Mouse (Mus musculus): ENCODE data around the gene Pecr.
"Not testable (repeated sequence)": the region's sequence is repeated elsewhere in the genome, so short reads cannot be mapped to it uniquely, and the experiment has no call there.

Gene Pecr

DNA sequence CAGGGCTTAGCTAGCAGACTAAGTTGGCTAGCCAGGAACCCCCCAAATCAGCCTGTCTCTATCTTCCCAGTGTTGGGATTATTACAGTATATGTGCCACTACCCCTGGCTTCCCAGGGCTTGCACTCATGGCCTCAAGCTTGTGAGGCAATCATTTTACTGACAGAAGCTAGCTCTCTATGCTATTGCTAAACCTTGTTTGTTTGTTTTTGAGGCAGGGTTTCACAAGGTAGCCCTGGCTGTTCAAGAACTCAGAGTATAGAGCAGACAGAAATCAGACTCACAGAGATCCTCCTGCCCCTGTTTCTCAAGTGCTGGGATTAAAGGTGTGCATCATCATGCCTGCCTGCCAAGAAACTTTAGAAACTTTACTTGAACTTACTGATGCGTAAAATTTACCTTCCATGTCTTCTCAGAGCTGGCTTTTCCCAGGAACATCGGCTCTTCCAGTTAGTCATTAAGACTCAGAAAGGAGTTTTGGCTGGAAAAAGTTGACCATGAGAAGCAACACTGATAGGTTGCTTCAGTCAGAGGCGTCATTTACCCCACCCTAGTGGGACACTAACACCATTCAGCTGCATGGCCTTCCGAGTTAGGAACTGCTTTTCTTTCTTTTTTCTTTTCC is 4.5 kb upstream of the Pecr start:
- no peak for DNase-seq (ENCODE audit: extremely low spot score)

DNA sequence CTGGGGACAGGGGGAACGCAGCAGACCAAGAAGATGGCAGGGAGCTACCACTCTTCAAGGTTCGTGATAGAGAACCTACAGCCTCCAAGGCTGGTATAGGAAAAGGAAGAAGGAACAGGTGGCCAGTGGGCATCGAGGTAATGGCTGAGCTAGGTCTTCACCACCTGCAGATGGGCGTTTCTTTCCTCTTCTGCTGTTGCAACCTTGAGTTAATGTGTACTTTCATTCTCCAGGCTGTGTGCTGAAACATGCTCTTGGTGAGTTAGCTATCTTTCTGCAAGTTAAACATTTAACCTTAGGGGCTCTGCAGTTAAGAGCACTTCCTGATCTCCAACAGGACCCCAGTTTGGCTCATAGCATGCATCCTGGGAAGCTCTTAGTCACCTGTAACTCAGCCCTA is 3.8 kb upstream of the Pecr start:
- no peak for DNase-seq (ENCODE audit: extremely low spot score)

DNA sequence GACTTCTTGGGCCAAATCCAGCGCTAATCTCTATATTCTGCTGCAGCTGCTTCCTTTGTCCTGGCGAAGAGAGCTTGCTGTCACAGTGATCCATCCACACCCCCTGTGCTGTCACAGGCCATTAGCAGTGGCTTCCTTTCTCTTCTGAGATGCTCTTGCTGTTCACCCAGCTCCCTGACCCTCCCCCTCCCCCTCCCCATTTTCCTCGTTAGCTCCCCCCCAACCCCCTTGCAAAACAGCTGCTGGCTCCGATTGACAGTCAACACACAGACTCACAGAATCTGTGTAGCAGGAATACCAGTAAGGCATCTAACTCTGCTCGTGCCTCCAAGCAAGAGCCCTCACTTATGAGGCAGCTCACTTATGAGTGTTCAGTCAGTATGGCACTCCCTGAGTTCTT is 2.8 kb upstream of the Pecr start:
- no peak for DNase-seq (ENCODE audit: extremely low spot score)

DNA sequence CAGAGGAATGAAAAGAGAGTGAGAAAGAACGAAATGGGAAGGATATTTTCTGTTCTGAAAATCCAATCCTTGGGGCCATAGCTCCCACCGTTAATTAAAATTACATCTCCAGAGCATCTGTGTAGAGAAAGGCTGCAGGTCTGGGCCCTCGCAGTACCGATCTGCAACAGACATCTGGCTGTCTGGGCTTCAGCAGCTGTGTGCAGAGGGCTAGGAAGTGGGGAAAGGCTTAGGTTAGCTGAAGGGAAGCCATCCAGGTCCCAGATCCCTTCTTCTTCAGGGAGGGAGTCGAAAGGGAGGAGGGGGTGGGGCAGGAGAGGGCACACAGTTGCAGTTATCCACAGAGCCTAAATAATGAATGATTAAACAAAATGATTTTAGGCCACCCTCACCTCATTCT is 425 bp upstream of the Pecr start:
- DNase-seq (ENCODE audit: extremely low spot score) = no peak

DNA sequence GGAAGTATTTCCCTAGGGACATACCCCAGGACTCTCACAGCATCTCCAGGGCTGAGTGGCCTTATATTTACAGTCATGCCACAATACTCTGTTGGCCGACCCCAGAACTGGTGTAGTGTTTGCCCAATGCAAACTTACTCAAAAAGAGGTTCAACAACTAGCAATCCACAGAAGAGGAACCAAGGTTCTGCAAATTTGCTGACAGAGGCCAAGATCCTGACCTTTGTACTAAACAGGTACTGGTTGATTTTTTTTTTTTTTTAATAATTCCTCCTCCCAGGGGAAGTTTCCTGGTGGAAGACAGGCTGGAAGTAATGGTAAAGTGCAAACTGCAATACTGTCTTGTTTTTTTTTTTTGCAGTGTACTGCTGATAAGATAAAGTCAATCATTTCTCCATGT is 1.5 kb downstream of the Pecr start:
- DNase-seq (ENCODE audit: extremely low spot score) = no peak

DNA sequence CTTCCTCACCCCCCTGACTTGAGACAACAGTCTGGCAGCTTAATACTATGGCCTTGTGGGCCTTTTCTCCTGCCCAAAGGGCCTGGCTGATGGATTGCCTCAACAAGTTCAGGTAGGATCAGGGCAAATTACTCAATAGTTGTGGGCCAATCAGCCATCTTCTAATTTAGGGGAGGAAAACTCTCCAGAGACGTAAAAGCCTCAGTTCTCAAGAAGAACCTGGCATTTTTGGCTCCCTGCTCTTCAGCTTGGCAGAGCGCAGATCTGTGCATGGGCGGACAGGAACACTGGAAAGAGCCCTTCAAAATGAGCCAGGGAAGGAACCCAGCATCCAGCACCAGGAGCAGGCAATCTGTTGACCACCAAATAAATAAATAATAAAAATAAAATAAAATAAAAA is 6.0 kb downstream of the Pecr start:
- no peak for DNase-seq (ENCODE audit: extremely low spot score)

DNA sequence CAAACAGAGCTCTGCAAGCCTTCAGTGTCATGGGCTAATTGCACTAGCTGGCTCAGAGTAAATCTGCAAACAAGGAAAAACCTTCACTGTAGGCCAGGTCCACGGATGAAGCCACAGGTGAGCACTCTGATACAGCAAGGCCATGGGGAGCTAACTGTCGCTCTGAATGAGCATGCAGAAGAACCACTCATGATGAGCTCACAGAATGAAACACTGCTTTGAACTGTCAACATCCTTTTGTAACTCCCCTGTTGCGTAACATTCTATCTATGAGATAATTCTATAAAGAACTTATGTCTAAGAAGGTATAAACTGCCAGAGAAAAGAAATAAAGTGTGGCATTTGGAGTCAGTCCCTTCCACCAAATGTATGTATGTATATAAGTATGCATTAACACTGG is 21.0 kb downstream of the Pecr start:
- no peak for DNase-seq (ENCODE audit: extremely low spot score)

DNA sequence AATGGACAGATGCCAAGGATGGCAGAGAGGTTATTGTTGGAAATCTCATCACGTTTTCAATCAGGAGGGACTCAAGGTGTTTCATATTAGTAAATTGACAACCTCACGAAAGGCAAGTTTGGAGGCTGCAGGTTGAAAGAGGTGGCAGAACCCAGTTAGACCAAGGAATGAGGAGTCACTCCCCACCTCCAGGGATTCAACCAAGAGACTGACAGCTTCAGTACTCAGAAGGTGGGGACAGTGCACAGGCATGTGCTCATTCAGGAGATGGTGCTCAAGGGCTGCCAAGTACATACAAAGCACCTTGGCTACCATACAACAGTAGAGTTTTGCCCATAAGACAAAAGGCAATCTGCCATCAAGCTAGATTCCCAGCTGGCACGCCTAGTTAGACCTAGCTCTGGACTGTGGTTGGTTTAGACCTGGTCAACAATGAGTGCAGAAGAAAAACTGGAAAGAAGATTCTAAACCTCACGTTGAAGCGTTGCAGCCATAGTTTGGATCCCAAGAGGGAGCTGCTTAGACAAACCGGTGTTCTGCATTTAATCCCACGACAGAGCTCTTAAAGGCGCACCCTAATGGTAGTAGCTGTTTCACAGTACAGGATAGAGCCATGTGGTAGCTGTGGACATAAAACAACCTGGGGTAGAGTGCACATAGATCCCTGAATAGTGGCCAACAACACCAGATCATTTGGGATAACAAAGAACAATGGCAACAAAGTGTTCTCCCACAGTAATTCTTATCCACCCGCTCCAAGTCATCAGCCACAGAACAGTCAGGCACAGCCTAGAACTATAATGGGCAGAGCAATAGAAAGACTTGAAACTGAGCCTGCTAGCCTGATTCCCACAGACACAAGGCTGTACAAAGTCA is 27.5 kb downstream of the Pecr start:
- DNase-seq (ENCODE audit: extremely low spot score) = no peak

DNA sequence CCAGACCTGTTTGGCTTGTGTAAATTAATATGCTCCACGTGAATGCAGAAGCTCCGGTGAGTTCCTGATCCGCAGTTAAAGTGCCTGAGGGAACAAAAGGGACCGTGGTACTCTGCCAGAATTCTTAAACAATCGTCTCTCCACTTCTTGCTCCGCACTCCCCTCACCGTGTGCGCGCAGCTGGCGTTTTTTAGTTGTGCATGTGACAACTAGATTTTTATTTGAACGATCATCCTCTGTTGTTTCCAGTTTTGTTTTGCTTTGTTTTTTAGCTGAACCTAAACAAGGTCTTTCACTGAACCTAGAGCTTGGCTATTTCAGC is 28.3 kb downstream of the Pecr start:
- no peak for DNase-seq (ENCODE audit: extremely low spot score)

DNA sequence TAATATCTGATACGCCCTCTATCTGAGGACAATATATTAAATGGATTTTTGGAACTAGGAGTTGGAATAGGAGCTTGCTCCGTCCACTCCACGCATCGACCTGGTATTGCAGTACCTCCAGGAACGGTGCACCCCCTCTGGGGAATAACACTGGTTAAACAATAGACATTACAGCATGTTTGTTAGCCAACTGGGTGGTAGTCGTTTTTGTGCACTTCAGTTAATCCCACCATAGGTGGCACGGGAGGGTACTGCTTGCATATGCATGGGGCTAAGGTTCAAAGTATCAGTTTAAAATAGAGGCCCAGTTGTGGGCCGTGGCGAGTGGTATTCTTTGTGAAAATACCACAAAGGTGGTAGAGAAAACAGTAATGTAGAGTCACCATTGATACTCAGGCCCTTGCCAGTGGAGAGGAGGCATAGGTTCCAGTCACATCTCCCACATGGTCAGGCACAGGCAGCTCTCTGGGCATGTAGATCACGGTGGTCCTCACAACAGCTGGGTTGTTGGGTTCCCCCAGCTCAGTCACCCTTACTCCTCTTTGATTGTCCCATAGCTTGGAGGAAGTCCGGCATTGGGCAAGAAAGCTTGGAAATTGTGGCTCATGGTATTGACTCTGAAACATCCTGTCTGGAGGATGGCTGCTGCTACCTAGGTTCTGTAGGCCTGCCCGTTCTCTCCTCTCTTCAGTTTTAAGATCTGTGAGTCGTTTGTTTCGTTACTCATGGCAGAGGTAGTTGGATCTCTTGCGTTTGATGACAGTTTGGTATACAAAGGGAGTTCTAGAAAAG is 28.9 kb downstream of the Pecr start:
- peak; percentile 94 for DNase-seq (ENCODE audit: extremely low spot score)

DNA sequence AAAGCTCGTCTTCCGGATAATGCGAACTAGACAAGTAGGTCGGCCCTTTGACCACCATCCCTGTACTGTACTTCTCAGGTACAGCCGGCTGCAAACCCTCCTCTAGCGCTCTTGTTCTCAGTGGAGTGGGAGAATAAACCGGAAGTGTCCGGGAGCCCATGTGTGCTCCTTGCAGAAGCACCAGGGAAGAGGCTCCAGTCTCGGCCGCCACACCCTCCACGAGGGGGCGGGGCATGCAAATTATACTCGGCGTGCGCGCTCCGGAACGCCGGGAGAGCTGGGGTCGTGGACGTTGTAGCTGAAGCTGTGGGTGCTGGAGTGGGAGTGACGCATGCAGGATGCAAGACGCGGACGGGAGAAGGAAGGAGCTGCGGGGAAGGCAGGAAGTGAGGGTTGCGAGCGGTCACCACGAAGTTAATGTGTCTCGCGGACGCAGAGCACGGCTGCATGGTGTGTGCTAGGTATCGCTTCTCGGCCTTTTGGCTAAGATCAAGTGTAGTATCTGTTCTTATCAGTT is 29.5 kb downstream of the Pecr start:
- DNase-seq (ENCODE audit: extremely low spot score) = peak; percentile 95

DNA sequence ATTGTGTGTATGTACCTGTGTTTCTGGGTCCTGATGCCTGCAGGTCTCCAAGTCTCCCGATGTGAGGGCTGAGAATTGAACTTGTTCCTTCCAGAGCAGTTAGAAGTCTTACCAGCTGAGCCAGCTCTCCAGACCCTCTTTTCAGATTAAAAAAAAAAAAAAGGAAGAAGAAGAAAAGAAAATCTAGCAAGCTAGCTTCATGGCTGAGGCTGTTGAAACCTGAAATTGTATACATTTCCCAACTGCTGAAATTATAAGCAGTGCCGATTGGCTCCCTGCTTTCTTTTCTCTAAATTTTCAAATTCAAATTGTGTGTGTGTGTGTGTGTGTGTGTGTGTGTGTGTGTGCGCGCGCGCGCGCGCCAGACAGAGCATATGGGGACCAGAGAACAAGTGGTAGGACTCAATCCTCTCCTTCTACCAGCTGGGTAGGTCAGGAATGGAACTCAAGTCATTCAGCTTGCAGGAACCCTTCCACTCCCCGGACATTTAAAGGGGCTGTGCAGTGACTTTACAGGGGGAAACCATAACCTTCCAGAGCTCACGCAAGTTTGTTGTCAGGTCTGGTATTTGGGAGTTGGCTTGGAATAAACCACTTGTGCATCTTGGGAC is 30.1 kb downstream of the Pecr start:
- no peak for DNase-seq (ENCODE audit: extremely low spot score)

DNA sequence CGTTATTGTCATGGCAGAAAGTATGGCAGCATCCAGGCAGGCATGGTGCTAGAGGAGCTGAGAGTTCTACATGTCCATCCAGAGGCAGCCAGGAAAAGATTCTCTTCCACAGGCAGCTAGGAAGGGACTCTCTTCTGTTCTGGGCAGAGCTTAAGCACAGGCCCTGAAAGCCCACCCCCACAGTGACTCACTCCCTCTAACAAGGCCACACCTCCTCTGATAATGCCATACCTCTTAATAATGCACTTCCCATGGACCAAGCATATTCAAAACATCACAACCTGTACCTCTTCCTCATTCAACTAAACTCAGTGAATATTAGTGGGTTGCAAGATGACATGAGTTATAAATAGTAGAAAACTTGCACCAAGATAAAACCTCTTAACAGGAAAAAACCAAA is 32.3 kb downstream of the Pecr start:
- DNase-seq (ENCODE audit: extremely low spot score) = no peak

DNA sequence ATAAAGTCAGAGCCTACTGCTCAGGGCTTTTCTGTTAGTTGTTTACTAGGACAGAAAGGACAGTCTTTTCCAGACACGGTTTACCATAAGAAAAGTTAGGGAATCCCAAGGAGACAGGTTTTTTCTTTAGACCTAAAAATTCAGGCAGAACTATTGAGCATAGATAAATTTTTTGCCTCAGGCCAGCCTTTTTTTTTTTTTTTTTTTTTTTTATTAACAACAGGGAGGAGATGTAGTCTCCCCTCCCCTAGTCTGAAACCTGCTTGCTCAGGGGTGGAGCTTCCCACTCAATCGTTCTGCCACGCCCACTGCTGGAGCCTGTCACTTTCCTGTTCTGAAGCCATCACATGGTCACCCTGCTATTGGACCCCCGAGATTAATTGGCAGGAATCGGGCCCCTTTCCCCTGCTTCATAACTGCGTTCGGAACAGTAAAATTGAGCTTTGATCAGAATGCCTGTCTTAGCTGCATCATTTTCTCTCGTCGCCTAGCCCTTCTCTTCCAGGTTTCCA is 35.8 kb downstream of the Pecr start:
- DNase-seq (ENCODE audit: extremely low spot score) = not testable (repeated sequence)

DNA sequence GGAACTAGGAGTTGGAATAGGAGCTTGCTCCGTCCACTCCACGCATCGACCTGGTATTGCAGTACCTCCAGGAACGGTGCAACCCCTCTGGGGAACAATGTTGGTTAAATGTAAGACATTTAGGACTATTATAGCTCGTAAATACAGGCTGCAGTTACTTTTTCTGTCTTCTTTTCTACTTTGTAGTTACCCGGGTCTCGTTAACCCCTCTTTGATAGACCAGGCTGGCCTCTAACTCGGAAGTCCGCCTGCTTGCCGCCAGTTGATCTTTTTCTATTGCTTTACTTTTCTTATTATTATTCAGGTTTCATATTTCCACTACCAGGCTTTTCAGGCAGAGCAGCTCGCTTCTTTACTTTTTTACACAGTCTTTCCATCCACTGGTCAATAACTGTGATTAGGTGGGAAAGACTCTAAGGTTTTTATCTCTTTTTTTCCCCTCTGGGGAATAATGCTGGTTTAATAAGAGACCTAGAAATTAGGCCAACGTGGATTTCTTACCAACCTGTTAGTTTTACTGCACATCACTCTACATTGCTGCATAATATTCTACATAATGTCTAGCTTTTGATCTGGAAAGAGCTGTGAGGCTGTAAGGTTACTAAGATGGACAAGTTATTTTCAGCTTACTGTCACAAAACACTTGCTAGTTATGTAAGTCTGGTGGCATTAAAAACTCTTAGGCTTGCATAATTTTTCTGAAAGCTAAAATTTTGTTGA is 39.6 kb downstream of the Pecr start:
- DNase-seq (ENCODE audit: extremely low spot score) = peak; percentile 88

DNA sequence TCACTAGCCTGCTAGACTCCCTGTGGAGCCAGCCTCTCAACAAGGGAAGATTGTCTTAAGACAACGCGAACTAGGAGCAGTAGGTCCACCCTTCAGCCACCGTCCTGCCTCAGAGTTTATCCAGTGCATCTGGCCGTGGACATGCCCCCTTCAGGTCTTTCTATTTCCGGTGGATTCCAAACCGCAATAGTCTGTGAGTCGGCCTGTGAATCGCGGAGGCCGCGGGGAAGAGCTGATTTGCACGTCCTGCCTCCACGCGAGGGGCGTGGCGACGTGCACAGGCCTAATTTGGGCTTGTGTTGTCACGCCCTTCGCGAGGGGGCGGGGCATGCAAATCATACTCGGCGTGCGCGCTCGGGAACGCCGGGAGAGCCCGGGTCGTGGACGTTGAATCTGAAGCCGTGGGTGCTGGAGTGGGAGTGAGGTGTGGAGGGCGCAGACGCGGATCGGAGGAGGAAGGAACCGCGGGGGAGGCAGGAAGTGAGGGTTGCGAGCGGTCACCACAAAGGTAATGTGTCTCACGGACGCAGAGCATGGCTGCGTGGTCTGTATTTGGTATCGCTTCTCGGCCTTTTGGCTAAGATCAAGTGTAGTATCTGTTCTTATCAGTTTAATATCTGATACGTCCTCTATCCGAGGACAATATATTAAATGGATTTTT is 40.3 kb downstream of the Pecr start:
- DNase-seq (ENCODE audit: extremely low spot score) = peak; percentile 97

DNA sequence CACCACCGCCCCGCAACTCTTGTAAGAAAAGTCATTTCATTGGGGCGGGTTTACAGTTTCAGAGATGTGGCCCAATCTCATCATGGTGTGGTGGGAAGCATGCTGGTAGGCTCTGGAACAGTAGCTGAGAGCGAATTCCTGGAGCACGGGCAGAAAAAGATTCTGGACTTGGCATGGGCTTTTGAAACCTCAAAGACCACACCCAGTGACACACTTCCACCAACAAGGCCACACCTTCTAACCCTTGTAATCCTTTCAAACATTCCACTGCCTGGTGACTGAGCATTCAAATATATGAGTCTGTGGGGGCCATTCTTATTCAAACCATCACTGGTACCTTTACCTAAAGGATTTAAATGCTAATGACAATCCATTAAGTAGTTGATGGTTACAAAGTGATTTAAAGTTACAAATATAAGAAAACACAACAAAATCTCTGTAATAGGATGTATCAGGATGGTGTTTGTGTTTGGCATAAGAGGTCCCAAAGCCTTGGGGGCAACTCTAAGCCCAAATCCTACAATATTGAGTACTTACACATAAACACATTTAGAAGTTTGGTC is 41.5 kb downstream of the Pecr start:
- DNase-seq (ENCODE audit: extremely low spot score) = no peak

DNA sequence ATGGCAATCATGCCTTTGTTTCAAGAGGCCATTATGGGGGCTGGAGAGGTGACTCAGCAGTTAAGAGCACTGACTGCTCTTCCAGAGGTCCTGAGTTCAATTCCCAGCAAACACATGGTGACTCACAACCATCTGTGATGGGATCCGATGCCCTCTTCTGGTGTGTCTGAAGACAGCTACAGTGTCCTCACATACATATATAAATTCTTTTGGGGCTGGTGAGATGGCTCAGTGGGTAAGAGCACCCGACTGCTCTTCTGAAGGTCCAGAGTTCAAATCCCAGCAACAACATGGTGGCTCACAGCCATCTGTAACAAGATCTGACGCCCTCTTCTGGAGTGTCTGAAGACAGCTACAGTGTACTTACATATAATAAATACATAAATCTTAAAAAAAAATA is 45.0 kb downstream of the Pecr start:
- DNase-seq (ENCODE audit: extremely low spot score) = not testable (repeated sequence)

DNA sequence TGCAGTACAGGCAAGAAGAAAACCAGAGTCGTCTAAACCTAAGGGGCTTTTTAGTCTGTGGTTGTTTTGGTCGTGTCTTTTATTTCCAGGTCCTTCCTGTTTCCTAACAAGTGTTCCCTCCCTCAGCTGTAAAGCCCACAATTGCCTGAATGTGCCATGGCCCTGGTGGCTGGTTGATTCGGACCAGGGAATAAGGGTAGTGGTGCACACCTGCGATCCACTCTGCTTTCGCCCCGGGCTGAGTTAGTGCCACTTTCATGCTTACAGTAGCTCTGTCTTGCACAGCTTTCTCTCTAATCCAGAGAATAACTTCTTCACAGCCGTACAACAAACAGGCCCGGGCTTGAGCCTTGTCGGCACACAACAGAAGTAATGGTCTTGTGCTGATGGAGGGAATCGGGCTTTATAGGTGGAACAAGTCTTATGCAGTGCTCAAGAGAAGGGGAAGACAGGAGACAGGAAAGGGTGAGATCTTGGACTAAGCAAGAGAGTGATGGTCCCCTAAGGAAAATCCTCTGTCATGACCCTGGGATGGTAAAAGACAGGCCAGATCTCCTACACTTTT is 46.0 kb downstream of the Pecr start:
- DNase-seq (ENCODE audit: extremely low spot score) = no peak
